ENCODE assay signal across 8 mouse cellular contexts in the genomic region with DNA sequence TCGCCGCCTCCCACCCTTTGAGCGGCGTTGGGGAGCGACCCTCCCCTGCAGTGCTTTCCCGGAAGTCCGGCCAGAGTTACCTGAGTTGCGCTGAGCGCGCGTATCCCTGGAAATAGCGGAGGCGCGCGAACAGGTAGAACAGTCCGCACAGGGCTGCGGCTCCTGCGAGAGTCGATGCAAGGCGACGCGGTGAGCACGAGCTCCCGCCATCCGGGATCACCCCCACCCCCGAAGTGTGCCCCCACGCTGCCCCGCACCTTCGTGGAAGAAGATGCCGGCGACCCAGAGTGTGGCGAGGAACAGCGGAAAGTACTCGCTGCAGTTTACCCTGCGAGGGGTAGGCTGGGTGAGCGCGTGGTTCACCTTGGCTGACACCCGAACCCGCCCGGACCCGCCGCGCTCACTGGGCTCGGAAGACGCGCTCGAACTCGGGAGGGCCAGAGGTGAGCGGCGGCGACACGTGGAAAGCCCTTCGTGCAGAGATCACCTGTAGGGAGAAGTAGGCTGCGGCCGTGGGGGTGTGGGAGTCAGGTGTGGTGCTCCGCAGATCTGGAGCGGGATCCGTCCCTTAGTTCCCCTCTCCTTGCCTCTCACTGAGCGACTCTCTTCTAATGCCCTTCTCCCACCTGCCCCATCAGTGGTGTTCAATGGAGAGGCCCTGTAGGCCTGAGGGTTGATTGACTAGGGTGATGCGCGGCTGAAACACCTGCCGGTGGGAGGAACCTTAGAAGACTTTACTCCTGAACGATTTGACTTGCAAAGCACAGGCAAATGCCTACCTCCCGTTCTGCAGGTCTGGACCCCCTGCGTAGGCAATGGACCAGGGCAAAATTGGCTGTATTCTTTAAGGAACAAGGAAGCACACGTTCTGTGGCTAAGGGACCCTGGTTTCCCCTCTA. TPM values are rescaled to one million over a fixed set of nuclear protein-coding genes. Genes with fewer than 3 reads are reported as not detected.
DNase-seq lines count a peak whose midpoint lies in the region; ATAC-seq and TF ChIP-seq lines count a peak whose summit lies in the region.

No protein-coding gene starts in this region.

- H3K36me3 ChIP-seq in hindbrain, embryonic 16.5 days (ENCODE audit: control insufficient read depth, insufficient read depth, low read length): peaks cover 27% of the 10 kb centered on the region
- peaks cover 13% of the 10 kb centered on the region for H3K36me3 ChIP-seq in midbrain, embryonic 11.5 days (ENCODE audit: control insufficient read depth, insufficient read depth, low read length)

- 3% methylated on average over 51 of the region's 66 CpGs for WGBS in hindbrain, embryonic 16.5 days
- WGBS in midbrain, embryonic 11.5 days: 2% methylated on average over 66 of the region's 66 CpGs

- TF ChIP-seq CTCF in left cerebral cortex, adult 2 months (IDR thresholded peaks at IDR 0.05): no peak

- peaks cover 26% of the 10 kb centered on the region for H3K4me1 ChIP-seq in brown adipose tissue, adult 24 weeks (ENCODE audit: control insufficient read depth, insufficient read depth, insufficient read length, low read length)
- peaks cover 13% of the 10 kb centered on the region for H3K4me1 ChIP-seq in hindbrain, embryonic 16.5 days (ENCODE audit: control insufficient read depth, insufficient read depth, low read depth, low read length)
- peaks cover 12% of the 10 kb centered on the region for H3K4me1 ChIP-seq in midbrain, embryonic 11.5 days (ENCODE audit: control insufficient read depth, insufficient read depth, low read length)

- intact Hi-C loops in left cerebral cortex, adult 2 months (cut with DNase I): no loop called here
- intact Hi-C loops in left cerebral cortex, postnatal 4 days (cut with DNase I): loop anchor here (10.0 kb wide), 1 partner anchor 128 kb away; no protein-coding TSS in a partner anchor

- peak overlapping the region; percentile 85 for H3K4me2 ChIP-seq in hindbrain, embryonic 16.5 days (ENCODE audit: low read length)
- peak overlapping the region; percentile 94 for H3K4me2 ChIP-seq in midbrain, embryonic 11.5 days

- H3K27me3 ChIP-seq in hindbrain, embryonic 16.5 days (replicated peaks; ENCODE audit: control insufficient read depth, insufficient read depth, low read length): 0 out of 2 replicates have a peak, but pooled peaks cover 4% of the 10 kb centered on the region
- H3K27me3 ChIP-seq in midbrain, embryonic 11.5 days (ENCODE audit: control insufficient read depth, insufficient read depth, low read length): peaks cover 20% of the 10 kb centered on the region

- ATAC-seq in hindbrain, embryonic 16.5 days: peak; percentile 38; the same call in 1 of the 2 replicates
- ATAC-seq in midbrain, embryonic 11.5 days (ENCODE audit: low FRiP score): peak; percentile 38
- no peak for ATAC-seq in inflammation-experienced regulatory T-cells, adult 6 months

- H3K27ac ChIP-seq in left cerebral cortex, adult 2 months: peak overlapping the region; percentile 46
- H3K27ac ChIP-seq in brown adipose tissue, adult 24 weeks (replicated peaks; ENCODE audit: low read depth, low read length): peak overlapping the region; percentile 57
- no peak overlapping the region for H3K27ac ChIP-seq in hindbrain, embryonic 16.5 days (ENCODE audit: low read depth, low read length)
- H3K27ac ChIP-seq in midbrain, embryonic 11.5 days (ENCODE audit: low read depth, low read length): no peak overlapping the region

- no peak for DNase-seq in left cerebral cortex, adult 2 months (ENCODE audit: extremely low spot score in 1 of 2, low spot score in 2 of 2)
- DNase-seq in left cerebral cortex, postnatal 4 days: no peak
- DNase-seq in midbrain, embryonic 11.5 days (ENCODE audit: low spot score, missing footprints): no peak
- no peak for DNase-seq in right cerebral cortex, adult 18-20 months
- DNase-seq in thymus, postnatal 14 days: no peak

- H3K9me3 ChIP-seq in hindbrain, embryonic 16.5 days (ENCODE audit: control insufficient read depth, low read length): no peaks in the 10 kb centered on the region
- no peaks in the 10 kb centered on the region for H3K9me3 ChIP-seq in midbrain, embryonic 11.5 days (ENCODE audit: control insufficient read depth, low read length)

- H3K9ac ChIP-seq in hindbrain, embryonic 16.5 days (ENCODE audit: low read depth, low read length): peak overlapping the region; percentile 67
- H3K9ac ChIP-seq in midbrain, embryonic 11.5 days (ENCODE audit: low read length): peak overlapping the region; percentile 61

- peak overlapping the region; percentile 63 for H3K4me3 ChIP-seq in left cerebral cortex, adult 2 months
- H3K4me3 ChIP-seq in brown adipose tissue, adult 24 weeks (ENCODE audit: insufficient read depth, low read depth, low read length): peak overlapping the region; percentile 85
- peak overlapping the region; percentile 51 for H3K4me3 ChIP-seq in hindbrain, embryonic 16.5 days (ENCODE audit: low read length)
- peak overlapping the region; percentile 56 for H3K4me3 ChIP-seq in midbrain, embryonic 11.5 days (ENCODE audit: low read depth, low read length)

RNA-seq across cellular contexts. Expression of a gene that starts 1.2 kb away (rescaled TPM):
- 1 to 10 TPM; 5.9 to 8.7 TPM for total RNA-seq in left cerebral cortex, adult 2 months (2021)
- total RNA-seq in left cerebral cortex, postnatal 4 days (2021): 1 to 10 TPM; 3.1 to 4.1 TPM
- polyA plus RNA-seq in brown adipose tissue, adult 24 weeks (2012; ENCODE audit: insufficient read depth, insufficient read length, missing spikeins): 27.5 and 45.3 TPM in 2 replicates
- polyA plus RNA-seq in hindbrain, embryonic 16.5 days (2015; fragmentation: Nextera tagmentation; extraction: Ambion mirVana): 2.2 and 3.4 TPM in 2 replicates
- polyA plus RNA-seq in midbrain, embryonic 11.5 days (2014; fragmentation: Nextera tagmentation; extraction: Ambion mirVana): 0.59 and 0.92 TPM in 2 replicates
- polyA plus RNA-seq in inflammation-experienced regulatory T-cells, adult 6 months (2017; shearing (Covaris generic)): not detected

RNA-seq across cellular contexts. Expression of a gene that starts 26.5 kb away (rescaled TPM):
- 10 to 100 TPM; 63.1 to 67.0 TPM for total RNA-seq in left cerebral cortex, adult 2 months (2021)
- 100 to 1,000 TPM; 179 to 189 TPM for total RNA-seq in left cerebral cortex, postnatal 4 days (2021)
- polyA plus RNA-seq in brown adipose tissue, adult 24 weeks (2012; ENCODE audit: insufficient read depth, insufficient read length, missing spikeins): 57.6 and 60.6 TPM in 2 replicates
- 15.6 and 30.9 TPM in 2 replicates for polyA plus RNA-seq in hindbrain, embryonic 16.5 days (2015; fragmentation: Nextera tagmentation; extraction: Ambion mirVana)
- 13.4 and 18.7 TPM in 2 replicates for polyA plus RNA-seq in midbrain, embryonic 11.5 days (2014; fragmentation: Nextera tagmentation; extraction: Ambion mirVana)
- polyA plus RNA-seq in inflammation-experienced regulatory T-cells, adult 6 months (2017; shearing (Covaris generic)): 1 to 10 TPM; 1.0 to 2.7 (median 1.3) TPM

RNA-seq across cellular contexts. Expression of a gene that starts 26.6 kb away (rescaled TPM):
- 100 to 1,000 TPM; 474 to 490 TPM for total RNA-seq in left cerebral cortex, adult 2 months (2021)
- total RNA-seq in left cerebral cortex, postnatal 4 days (2021): 100 to 1,000 TPM; 262 to 293 TPM
- 216 and 235 TPM in 2 replicates for polyA plus RNA-seq in brown adipose tissue, adult 24 weeks (2012; ENCODE audit: insufficient read depth, insufficient read length, missing spikeins)
- 448 and 480 TPM in 2 replicates for polyA plus RNA-seq in hindbrain, embryonic 16.5 days (2015; fragmentation: Nextera tagmentation; extraction: Ambion mirVana)
- polyA plus RNA-seq in midbrain, embryonic 11.5 days (2014; fragmentation: Nextera tagmentation; extraction: Ambion mirVana): 144 and 156 TPM in 2 replicates
- 10 to 100 TPM; 44.8 to 78.4 (median 66.5) TPM for polyA plus RNA-seq in inflammation-experienced regulatory T-cells, adult 6 months (2017; shearing (Covaris generic))

RNA-seq across cellular contexts. Expression of a gene that starts 54.9 kb away (rescaled TPM):
- 10 to 100 TPM; 11.1 to 11.5 TPM for total RNA-seq in left cerebral cortex, adult 2 months (2021)
- 10 to 100 TPM; 11.9 to 12.5 TPM for total RNA-seq in left cerebral cortex, postnatal 4 days (2021)
- 3.9 and 5.5 TPM in 2 replicates for polyA plus RNA-seq in brown adipose tissue, adult 24 weeks (2012; ENCODE audit: insufficient read depth, insufficient read length, missing spikeins)
- 1.9 and 2.3 TPM in 2 replicates for polyA plus RNA-seq in hindbrain, embryonic 16.5 days (2015; fragmentation: Nextera tagmentation; extraction: Ambion mirVana)
- polyA plus RNA-seq in midbrain, embryonic 11.5 days (2014; fragmentation: Nextera tagmentation; extraction: Ambion mirVana): 9.5 and 10.7 TPM in 2 replicates
- 1 to 10 TPM; 2.9 to 4.9 (median 4.8) TPM for polyA plus RNA-seq in inflammation-experienced regulatory T-cells, adult 6 months (2017; shearing (Covaris generic))

Comparison
In these comparisons a context has a peak if more than half of its experiments do, and no peak if none do; other contexts are left out.
1. H3K27ac ChIP-seq: peak in left cerebral cortex, adult 2 months (single experiment) and brown adipose tissue, adult 24 weeks (single experiment); none in hindbrain, embryonic 16.5 days (single experiment) and midbrain, embryonic 11.5 days (single experiment).
2. Peak in every context shown above with its lines, with median percentiles within 50 percentile points of each other: H3K4me3 ChIP-seq.